In genomic region chr19:14532861-14533260, GRCm38 (mm10) we compare ENCODE assay signal across 21 mouse cellular contexts.
DNase-seq lines count a peak whose midpoint lies in the region; TF ChIP-seq lines count a peak whose summit lies in the region.
"Had no signal": no experiment of that assay in that cellular context is flagged by ENCODE, and none has a peak within 500 bp of the region (broad histone marks: within the 10 kb centered on the region; RNA-seq: fewer than 3 reads in every experiment).

No protein-coding gene starts in this region.

- H3K4me1 ChIP-seq in ES-Bruce4 (ENCODE audit: control insufficient read depth, insufficient read depth, low read length) (peaks cover 2% of the 10 kb centered on the region), ES-E14 (ENCODE audit: control insufficient read depth in 2 of 2, insufficient read depth in 2 of 2, low read length in 2 of 2, poor library complexity in 1 of 2) (peaks cover 0 to 1% of the 10 kb centered on the region in 2 experiments; a peak in 2 of 4 replicates)
- H3K4me1 ChIP-seq: embryonic facial prominence, embryonic 10.5 days; embryonic facial prominence, embryonic 12.5 days; forebrain, embryonic 13.5 days; forebrain, embryonic 15.5 days had no signal

- no peak for TF ChIP-seq POLR2A in ES-Bruce4 (IDR thresholded peaks at IDR 0.05; ENCODE audit: insufficient read depth, low read length)

- H3K27me3 ChIP-seq in ES-Bruce4 (ENCODE audit: control insufficient read depth, insufficient read depth, low read length, poor library complexity, severe bottlenecking), result no peaks in the 10 kb centered on the region
- H3K27me3 ChIP-seq: CH12.LX; embryonic facial prominence, embryonic 12.5 days; forebrain, embryonic 13.5 days; forebrain, embryonic 15.5 days had no signal

- H3K4me3 ChIP-seq in ES-Bruce4 (ENCODE audit: low read depth, low read length) (no peak overlapping the region), ES-E14 (ENCODE audit: insufficient read depth in 1 of 2, low read depth in 1 of 2, low read length in 2 of 2, poor library complexity in 1 of 2, severe bottlenecking in 1 of 2) (no peak overlapping the region)
- H3K4me3 ChIP-seq: embryonic facial prominence, embryonic 10.5 days; embryonic facial prominence, embryonic 12.5 days; forebrain, embryonic 13.5 days; forebrain, embryonic 15.5 days had no signal

- H3K36me3 ChIP-seq in ES-Bruce4 (ENCODE audit: control insufficient read depth, insufficient read depth, low read length, poor library complexity, severe bottlenecking) (peaks cover 5% of the 10 kb centered on the region; the same call in 1 of the 2 replicates), ES-E14 (ENCODE audit: control insufficient read depth, insufficient read depth, low read length, poor library complexity, severe bottlenecking) (peaks cover 2% of the 10 kb centered on the region; the same call in 1 of the 2 replicates)
- H3K36me3 ChIP-seq: embryonic facial prominence, embryonic 12.5 days; forebrain, embryonic 15.5 days had no signal

- TF ChIP-seq CTCF in ES-Bruce4 (IDR thresholded peaks at IDR 0.05; ENCODE audit: low read depth, low read length), result no peak

- in situ Hi-C loops in ES-E14 (cut with MboI; ENCODE audit: low sequenced_read_pairs in 2 of 2, unreplicated experiment in 2 of 2), result no loop called here

- H3K9me3 ChIP-seq in ES-Bruce4 (replicated peaks; ENCODE audit: control insufficient read depth, insufficient read depth, low read length, poor library complexity, severe bottlenecking), result no peaks in the 10 kb centered on the region
- H3K9me3 ChIP-seq in ES-E14 (ENCODE audit: control insufficient read depth, insufficient read depth, low read depth, low read length), result no peaks in the 10 kb centered on the region
- H3K9me3 ChIP-seq: embryonic facial prominence, embryonic 10.5 days; embryonic facial prominence, embryonic 12.5 days; forebrain, embryonic 13.5 days; forebrain, embryonic 15.5 days had no signal

- DNase-seq in ES-E14 (ENCODE audit: low read depth, low spot score), result no peak
- peak; percentile 16 for DNase-seq in WW6 (ENCODE audit: low read depth, low spot score)
- DNase-seq in layer of hippocampus, adult 18-20 months (ENCODE audit: low spot score in 2 of 2), result no peak
- no peak for DNase-seq in kidney, postnatal 36 days
- no peak for DNase-seq in layer of hippocampus, adult 9-10 months (ENCODE audit: low spot score)
- DNase-seq: adrenal gland, adult 8-10 months; adrenal gland, postnatal 14 days; adrenal gland, postnatal 36 days; B cell, adult 2 months; cerebellum, adult 11-12 months; cerebellum, adult 2 months; cerebellum, adult 9-10 months; cerebellum, postnatal 10 days; cerebellum, postnatal 25 days; forebrain, postnatal 0 days had no signal

- H3K9ac ChIP-seq in ES-Bruce4 (ENCODE audit: low read depth, poor library complexity, severe bottlenecking) (no peak overlapping the region), ES-E14 (ENCODE audit: insufficient read depth, low read depth, low read length, poor library complexity, severe bottlenecking) (no peak overlapping the region)
- H3K9ac ChIP-seq: embryonic facial prominence, embryonic 12.5 days; forebrain, embryonic 13.5 days; forebrain, embryonic 15.5 days; forebrain, postnatal 0 days had no signal

- TF ChIP-seq EP300 in ES-Bruce4 (IDR thresholded peaks at IDR 0.05; ENCODE audit: insufficient read depth, low read depth, low read length), result no peak

- H3K27ac ChIP-seq in ES-Bruce4 (ENCODE audit: insufficient read depth, low read length) (0 out of 2 replicates have a peak overlapping the region, but pooled peaks have one; percentile 13), ES-E14 (ENCODE audit: insufficient read depth, low read depth, low read length, poor library complexity, severe bottlenecking) (no peak overlapping the region)
- H3K27ac ChIP-seq: embryonic facial prominence, embryonic 10.5 days; embryonic facial prominence, embryonic 12.5 days; forebrain, embryonic 13.5 days; forebrain, embryonic 15.5 days had no signal

TF ChIP-seq in ES-E14, 5 proteins besides CTCF, POLR2A, EP300 and RAD21:
- no peak for TF ChIP-seq MAFK (IDR thresholded peaks at IDR 0.05; ENCODE audit: insufficient read depth, low read depth, low read length)
- peak; percentile 60; the same call in 1 of the 2 replicates for TF ChIP-seq ZNF384 (IDR thresholded peaks at IDR 0.05; ENCODE audit: low read depth, low read length)
- no peak for TF ChIP-seq CHD2 (IDR thresholded peaks at IDR 0.05; ENCODE audit: low read depth, low read length)
- no peak for TF ChIP-seq HCFC1 (IDR thresholded peaks at IDR 0.05; ENCODE audit: borderline replicate concordance, insufficient read depth, low read length)
- no peak for TF ChIP-seq ZC3H11A (IDR thresholded peaks at IDR 0.05; ENCODE audit: borderline replicate concordance, low read depth, low read length)
